Mouse (Mus musculus): ENCODE data around the gene Ryr3. TPM values are rescaled to one million over a fixed set of nuclear protein-coding genes. Genes with fewer than 3 reads are reported as not detected.

Gene Ryr3
- polyA plus RNA-seq, 1 experiment from 2014 or later: 0.14 TPM

- no peak overlapping the region for H3K4me3 ChIP-seq (ENCODE audit: low read depth, low read length)
- 86% methylated on average over 4 of the region's 4 CpGs for WGBS
- no peaks in the 10 kb centered on the region for H3K9me3 ChIP-seq (ENCODE audit: control insufficient read depth, low read length)
- DNase-seq (ENCODE audit: low spot score) (no peak), ATAC-seq (replicated peaks; ENCODE audit: low FRiP score) (no peak)
- no peak overlapping the region for H3K4me2 ChIP-seq
- no peaks in the 10 kb centered on the region for H3K27me3 ChIP-seq (replicated peaks; ENCODE audit: control insufficient read depth, insufficient read depth, low read length)
- H3K9ac ChIP-seq (ENCODE audit: low read depth, low read length): no peak overlapping the region
- H3K27ac ChIP-seq (ENCODE audit: low read depth, low read length): no peak overlapping the region
- no peaks in the 10 kb centered on the region for H3K36me3 ChIP-seq (ENCODE audit: control insufficient read depth, insufficient read depth, low read length)
- H3K4me1 ChIP-seq (replicated peaks; ENCODE audit: control insufficient read depth, insufficient read depth, low read length): no peaks in the 10 kb centered on the region
These were observed 140.5 kb downstream of the Ryr3 start for GRCm38 (mm10) chr2:113076396-113076795.

DNA sequence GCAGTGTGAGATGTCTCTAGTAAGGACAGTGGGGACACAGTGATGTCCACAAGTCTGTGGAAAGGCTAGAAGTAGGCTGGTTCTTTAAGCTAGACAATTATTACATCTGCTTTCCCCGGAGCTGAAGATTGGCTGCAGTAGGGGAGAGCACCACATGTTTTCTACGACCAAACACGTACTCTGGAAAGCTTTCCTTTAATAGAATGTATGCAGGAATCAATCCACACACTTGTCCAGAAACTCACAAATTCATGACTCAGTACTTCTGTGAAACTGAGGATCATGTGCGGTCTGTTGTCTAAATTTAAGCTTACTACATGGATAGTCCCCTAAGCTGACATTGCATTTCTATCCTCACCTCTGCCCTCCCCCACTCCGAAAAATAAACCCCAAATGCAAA is 157.5 kb downstream of the Ryr3 start:
- ATAC-seq (replicated peaks; ENCODE audit: low FRiP score) (no peak), DNase-seq (ENCODE audit: low spot score) (no peak)
- 80% methylated on average over 5 of the region's 5 CpGs for WGBS
- H3K4me1 ChIP-seq (replicated peaks; ENCODE audit: control insufficient read depth, insufficient read depth, low read length): no peaks in the 10 kb centered on the region
- no peaks in the 10 kb centered on the region for H3K36me3 ChIP-seq (ENCODE audit: control insufficient read depth, insufficient read depth, low read length)
- H3K9ac ChIP-seq (ENCODE audit: low read depth, low read length): no peak overlapping the region
- no peaks in the 10 kb centered on the region for H3K27me3 ChIP-seq (replicated peaks; ENCODE audit: control insufficient read depth, insufficient read depth, low read length)
- H3K27ac ChIP-seq (ENCODE audit: low read depth, low read length): no peak overlapping the region
- H3K4me3 ChIP-seq (ENCODE audit: low read depth, low read length): no peak overlapping the region
- H3K4me2 ChIP-seq: no peak overlapping the region
- H3K9me3 ChIP-seq (ENCODE audit: control insufficient read depth, low read length): no peaks in the 10 kb centered on the region

DNA sequence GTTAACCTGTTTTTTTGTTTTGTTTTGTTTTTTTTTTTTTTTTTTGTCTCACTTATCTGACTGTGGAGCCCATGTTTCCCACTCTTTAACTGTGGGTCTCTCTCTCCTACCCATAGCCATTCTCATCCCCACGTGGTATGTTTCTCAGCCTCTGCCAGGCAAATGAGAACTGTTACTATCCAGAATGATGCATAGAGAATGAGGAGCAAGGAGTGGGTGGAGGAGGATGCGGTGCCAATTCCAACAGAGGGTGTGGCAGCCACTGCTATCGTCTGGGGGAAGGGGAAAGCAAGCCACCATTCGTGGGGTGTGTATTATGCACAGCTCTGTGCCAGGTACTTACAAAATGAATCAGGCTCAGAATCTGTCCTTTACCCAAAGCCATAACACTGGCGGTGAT is 158.0 kb downstream of the Ryr3 start:
- WGBS: 65% methylated on average over 5 of the region's 5 CpGs
- Histone ChIP-seq H3K4me3 (ENCODE audit: low read depth, low read length) (no peak overlapping the region), H3K4me2 (no peak overlapping the region), H3K9ac (ENCODE audit: low read depth, low read length) (no peak overlapping the region), H3K27me3 (replicated peaks; ENCODE audit: control insufficient read depth, insufficient read depth, low read length) (no peaks in the 10 kb centered on the region), H3K36me3 (ENCODE audit: control insufficient read depth, insufficient read depth, low read length) (no peaks in the 10 kb centered on the region), H3K4me1 (replicated peaks; ENCODE audit: control insufficient read depth, insufficient read depth, low read length) (no peaks in the 10 kb centered on the region), H3K27ac (ENCODE audit: low read depth, low read length) (no peak overlapping the region), H3K9me3 (ENCODE audit: control insufficient read depth, low read length) (no peaks in the 10 kb centered on the region)
- ATAC-seq (replicated peaks; ENCODE audit: low FRiP score): no peak
- DNase-seq (ENCODE audit: low spot score): no peak

DNA sequence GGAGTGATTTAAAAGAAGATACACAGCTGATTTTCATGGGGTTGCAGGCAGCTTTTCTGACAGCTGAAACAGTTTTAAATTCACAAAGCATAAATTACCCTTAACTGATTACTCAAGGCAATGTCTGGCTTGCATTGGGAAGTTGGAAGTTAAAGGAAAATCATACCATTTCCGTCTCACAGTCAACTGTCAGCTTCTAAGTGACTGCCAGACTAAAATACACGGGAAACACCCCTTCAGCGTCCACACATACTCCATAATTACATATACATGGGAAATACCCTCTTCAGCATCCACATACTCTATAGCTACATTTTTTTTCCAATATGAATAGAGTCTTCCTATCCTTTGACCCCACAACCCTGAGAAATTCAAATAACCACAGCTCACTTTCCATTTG is 158.8 kb downstream of the Ryr3 start:
- Histone ChIP-seq H3K4me1 (replicated peaks; ENCODE audit: control insufficient read depth, insufficient read depth, low read length) (no peaks in the 10 kb centered on the region), H3K27ac (ENCODE audit: low read depth, low read length) (no peak overlapping the region), H3K9ac (ENCODE audit: low read depth, low read length) (no peak overlapping the region), H3K36me3 (ENCODE audit: control insufficient read depth, insufficient read depth, low read length) (no peaks in the 10 kb centered on the region), H3K4me3 (ENCODE audit: low read depth, low read length) (no peak overlapping the region), H3K4me2 (no peak overlapping the region), H3K9me3 (ENCODE audit: control insufficient read depth, low read length) (no peaks in the 10 kb centered on the region), H3K27me3 (replicated peaks; ENCODE audit: control insufficient read depth, insufficient read depth, low read length) (no peaks in the 10 kb centered on the region)
- WGBS: 58% methylated on average over 3 of the region's 3 CpGs
- DNase-seq (ENCODE audit: low spot score) (no peak), ATAC-seq (replicated peaks; ENCODE audit: low FRiP score) (no peak)

DNA sequence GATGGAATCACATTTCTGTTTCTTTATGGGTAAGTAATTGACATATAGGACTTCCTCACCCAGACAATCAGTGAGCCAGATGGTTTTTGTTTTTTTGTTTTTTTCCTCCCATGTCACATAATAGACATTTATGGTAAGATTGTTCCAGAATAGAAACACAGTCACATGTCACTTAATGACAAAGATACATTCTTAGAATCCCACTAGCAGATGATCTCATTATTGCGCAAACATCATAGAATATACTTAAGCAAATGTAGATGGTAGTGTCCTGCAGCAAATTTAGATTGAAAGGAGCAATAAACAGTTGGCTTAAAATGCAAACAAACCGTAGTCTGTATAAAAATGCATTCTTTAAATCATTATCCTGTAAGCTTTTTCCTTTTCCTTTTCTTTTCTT is 161.3 kb downstream of the Ryr3 start:
- H3K36me3 ChIP-seq (ENCODE audit: control insufficient read depth, insufficient read depth, low read length): no peaks in the 10 kb centered on the region
- DNase-seq (ENCODE audit: low spot score) (no peak), ATAC-seq (replicated peaks; ENCODE audit: low FRiP score) (no peak)
- H3K4me1 ChIP-seq (replicated peaks; ENCODE audit: control insufficient read depth, insufficient read depth, low read length): no peaks in the 10 kb centered on the region
- H3K4me2 ChIP-seq: no peak overlapping the region
- no peaks in the 10 kb centered on the region for H3K9me3 ChIP-seq (ENCODE audit: control insufficient read depth, low read length)
- no peak overlapping the region for H3K4me3 ChIP-seq (ENCODE audit: low read depth, low read length)
- no peaks in the 10 kb centered on the region for H3K27me3 ChIP-seq (replicated peaks; ENCODE audit: control insufficient read depth, insufficient read depth, low read length)
- H3K27ac ChIP-seq (ENCODE audit: low read depth, low read length): no peak overlapping the region
- H3K9ac ChIP-seq (ENCODE audit: low read depth, low read length): no peak overlapping the region
- WGBS: 88% methylated on average over 2 of the region's 2 CpGs

- WGBS: 63% methylated on average over 1 of the region's 1 CpGs
- H3K9ac ChIP-seq (ENCODE audit: low read depth, low read length): no peak overlapping the region
- no peak for ATAC-seq (replicated peaks; ENCODE audit: low FRiP score)
These were observed 167.1 kb downstream of the Ryr3 start for GRCm38 (mm10) chr2:113049831-113050230.

DNA sequence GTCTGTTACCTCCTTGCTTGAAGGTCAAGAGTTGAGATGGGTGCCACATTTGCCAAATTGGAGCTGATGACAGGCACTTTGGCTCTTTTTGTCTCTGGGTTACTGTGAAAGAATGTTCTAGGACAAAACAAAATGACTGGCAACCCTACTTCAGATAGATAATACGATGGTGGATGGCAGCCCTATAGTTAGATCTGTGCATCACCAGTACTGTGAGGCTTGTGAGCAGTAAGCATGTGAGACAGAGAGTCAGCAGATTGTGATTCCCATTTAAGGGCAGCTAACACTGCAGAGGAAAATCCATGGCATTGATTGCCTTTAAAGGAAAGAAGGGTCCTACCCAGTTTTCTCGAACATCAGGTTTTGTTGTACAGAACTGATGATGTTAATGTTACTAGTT is 180.3 kb downstream of the Ryr3 start:
- no peak overlapping the region for H3K9ac ChIP-seq (ENCODE audit: low read depth, low read length)
- no peaks in the 10 kb centered on the region for H3K27me3 ChIP-seq (replicated peaks; ENCODE audit: control insufficient read depth, insufficient read depth, low read length)
- ATAC-seq (replicated peaks; ENCODE audit: low FRiP score) (no peak), DNase-seq (ENCODE audit: low spot score) (no peak)
- H3K4me3 ChIP-seq (ENCODE audit: low read depth, low read length): no peak overlapping the region
- no peaks in the 10 kb centered on the region for H3K36me3 ChIP-seq (ENCODE audit: control insufficient read depth, insufficient read depth, low read length)
- H3K4me2 ChIP-seq: no peak overlapping the region
- no peaks in the 10 kb centered on the region for H3K4me1 ChIP-seq (replicated peaks; ENCODE audit: control insufficient read depth, insufficient read depth, low read length)
- 73% methylated on average over 2 of the region's 2 CpGs for WGBS
- no peak overlapping the region for H3K27ac ChIP-seq (ENCODE audit: low read depth, low read length)
- H3K9me3 ChIP-seq (ENCODE audit: control insufficient read depth, low read length): no peaks in the 10 kb centered on the region

More at GRCm38 (mm10) chr2:113049831-113050230, 167.1 kb downstream of the Ryr3 start:
- Histone ChIP-seq H3K9me3 (ENCODE audit: control insufficient read depth, low read length) (no peaks in the 10 kb centered on the region), H3K27ac (ENCODE audit: low read depth, low read length) (no peak overlapping the region), H3K4me2 (no peak overlapping the region), H3K27me3 (replicated peaks; ENCODE audit: control insufficient read depth, insufficient read depth, low read length) (no peaks in the 10 kb centered on the region), H3K4me3 (ENCODE audit: low read depth, low read length) (no peak overlapping the region), H3K36me3 (ENCODE audit: control insufficient read depth, insufficient read depth, low read length) (no peaks in the 10 kb centered on the region), H3K4me1 (replicated peaks; ENCODE audit: control insufficient read depth, insufficient read depth, low read length) (no peaks in the 10 kb centered on the region)
- DNase-seq (ENCODE audit: low spot score): no peak

DNA sequence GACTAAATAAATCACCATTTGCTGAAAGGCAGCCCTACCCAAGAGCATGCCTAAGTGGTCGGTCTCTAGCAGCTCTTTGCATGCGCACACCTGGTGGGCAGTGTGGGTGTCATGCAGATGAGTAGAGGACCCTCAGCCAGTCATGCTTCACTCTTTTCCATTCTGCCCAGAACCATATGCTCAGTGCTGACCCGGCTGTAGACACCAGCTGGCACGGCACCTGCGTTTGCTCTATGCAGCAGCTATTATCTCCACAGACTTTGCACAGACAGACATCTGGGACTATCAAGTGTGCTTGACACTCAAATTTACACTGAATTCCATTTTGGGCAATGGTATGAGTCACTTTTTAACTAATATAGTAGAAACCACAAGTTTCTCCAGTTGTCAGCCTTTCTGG is 186.2 kb downstream of the Ryr3 start:
- no peak for ATAC-seq (replicated peaks; ENCODE audit: low FRiP score)
- no peak overlapping the region for H3K4me2 ChIP-seq
- no peaks in the 10 kb centered on the region for H3K27me3 ChIP-seq (replicated peaks; ENCODE audit: control insufficient read depth, insufficient read depth, low read length)
- H3K9me3 ChIP-seq (ENCODE audit: control insufficient read depth, low read length): no peaks in the 10 kb centered on the region
- H3K36me3 ChIP-seq (ENCODE audit: control insufficient read depth, insufficient read depth, low read length): no peaks in the 10 kb centered on the region
- no peaks in the 10 kb centered on the region for H3K4me1 ChIP-seq (replicated peaks; ENCODE audit: control insufficient read depth, insufficient read depth, low read length)
- no peak overlapping the region for H3K9ac ChIP-seq (ENCODE audit: low read depth, low read length)
- H3K27ac ChIP-seq (ENCODE audit: low read depth, low read length): no peak overlapping the region
- WGBS: 82% methylated on average over 5 of the region's 5 CpGs
- DNase-seq (ENCODE audit: low spot score): no peak
- no peak overlapping the region for H3K4me3 ChIP-seq (ENCODE audit: low read depth, low read length)

DNA sequence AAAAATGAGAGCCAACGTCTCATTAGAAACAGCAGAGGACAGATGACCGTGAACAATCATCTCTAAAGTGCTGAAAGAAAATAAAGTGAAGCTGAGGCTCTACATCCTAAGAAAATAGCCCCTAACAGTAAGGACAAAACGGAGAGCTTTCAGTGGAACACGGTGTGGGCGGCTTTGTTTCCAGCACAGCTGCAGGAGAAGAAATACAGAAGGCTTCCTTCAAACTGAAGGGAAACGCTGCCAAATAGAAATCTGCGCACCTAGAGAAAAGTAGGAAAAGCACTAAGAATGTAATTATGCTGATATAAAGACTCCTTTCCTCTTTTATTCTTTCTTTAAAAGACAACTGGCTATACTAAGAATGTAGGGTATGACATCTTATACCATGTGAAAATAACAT is 197.0 kb downstream of the Ryr3 start:
- DNase-seq (ENCODE audit: low spot score) (no peak), ATAC-seq (replicated peaks; ENCODE audit: low FRiP score) (no peak)
- Histone ChIP-seq H3K4me1 (replicated peaks; ENCODE audit: control insufficient read depth, insufficient read depth, low read length) (no peaks in the 10 kb centered on the region), H3K4me2 (no peak overlapping the region), H3K9ac (ENCODE audit: low read depth, low read length) (no peak overlapping the region), H3K27ac (ENCODE audit: low read depth, low read length) (no peak overlapping the region), H3K36me3 (ENCODE audit: control insufficient read depth, insufficient read depth, low read length) (no peaks in the 10 kb centered on the region), H3K4me3 (ENCODE audit: low read depth, low read length) (no peak overlapping the region), H3K27me3 (replicated peaks; ENCODE audit: control insufficient read depth, insufficient read depth, low read length) (no peaks in the 10 kb centered on the region), H3K9me3 (ENCODE audit: control insufficient read depth, low read length) (no peaks in the 10 kb centered on the region)
- WGBS: 80% methylated on average over 7 of the region's 7 CpGs
